Mouse (Mus musculus): ENCODE data around the gene Hoxd9. TPM values are rescaled to one million over a fixed set of nuclear protein-coding genes. Genes with fewer than 3 reads are reported as not detected.
A peak's percentile ranks its signal among the peaks of the same experiment; 100 is the strongest.

Gene Hoxd9
- polyA plus RNA-seq, 1 experiment from 2014 or later: 1.6 TPM

GRCm38 (mm10) chr2:74680561-74681398 lies 16.7 kb upstream of the Hoxd9 start:
- no peak for TF ChIP-seq CTCF (IDR thresholded peaks at IDR 0.05; ENCODE audit: low read depth)
- Histone ChIP-seq H3K4me1 (replicated peaks; ENCODE audit: control insufficient read depth, insufficient read depth, low read length) (no peaks in the 10 kb centered on the region), H3K27ac (ENCODE audit: low read depth, low read length) (no peak overlapping the region), H3K36me3 (ENCODE audit: control insufficient read depth, insufficient read depth) (no peaks in the 10 kb centered on the region), H3K4me3 (ENCODE audit: low read depth, low read length) (no peak overlapping the region), H3K9ac (ENCODE audit: low read depth, low read length) (no peak overlapping the region), H3K27me3 (replicated peaks; ENCODE audit: control insufficient read depth, insufficient read depth, low read length) (peaks cover 100% of the 10 kb centered on the region), H3K4me2 (replicated peaks; ENCODE audit: low read depth) (no peak overlapping the region), H3K9me3 (ENCODE audit: control insufficient read depth) (no peaks in the 10 kb centered on the region)
- no peak for ATAC-seq
- 5% methylated on average over 21 of the region's 21 CpGs for WGBS

DNA sequence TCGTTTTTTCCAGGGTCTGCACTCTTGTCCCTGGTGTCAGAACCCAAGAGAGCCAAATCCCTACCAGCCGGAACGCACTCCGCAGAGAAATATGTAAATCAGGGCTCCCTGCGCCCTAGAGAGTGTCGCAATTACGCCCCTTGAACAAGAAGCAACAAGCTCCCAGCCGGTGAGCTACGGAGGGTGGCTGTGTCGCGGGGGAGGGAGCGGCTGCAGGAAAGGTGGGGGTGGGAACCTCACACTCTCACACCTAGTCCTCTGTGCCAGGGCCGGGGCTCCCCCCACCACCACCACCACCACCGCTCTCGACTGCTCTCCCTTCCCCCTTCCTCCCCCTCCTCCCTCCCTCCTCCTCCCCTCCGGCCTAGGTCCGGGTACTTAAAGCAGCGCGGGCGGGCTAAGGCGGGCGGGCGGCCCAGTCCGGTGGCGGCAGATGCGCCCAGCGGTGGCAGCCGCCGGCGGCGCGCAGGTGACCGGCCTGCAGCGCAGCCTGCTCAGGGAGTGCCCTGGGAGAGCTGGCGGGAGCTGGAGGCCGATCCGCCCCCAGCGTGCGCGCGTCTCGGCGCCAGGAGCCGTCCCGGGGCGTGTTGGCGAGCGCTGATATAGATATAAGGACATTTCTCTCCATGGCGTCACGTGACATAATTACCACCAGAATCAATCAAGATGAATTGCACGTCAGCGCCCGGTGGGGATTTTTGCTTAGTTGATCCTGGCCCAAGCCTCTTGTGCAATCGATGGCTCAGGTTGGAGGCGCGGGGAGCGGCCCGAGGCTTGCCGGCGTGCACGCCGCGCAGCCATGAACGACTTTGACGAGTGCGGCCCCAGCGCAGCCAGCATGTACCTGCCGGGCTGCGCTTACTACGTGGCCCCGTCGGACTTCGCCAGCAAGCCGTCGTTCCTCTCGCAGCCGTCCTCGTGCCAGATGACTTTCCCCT lies 15.7 kb upstream of the Hoxd9 start:
- no peak for TF ChIP-seq CTCF (IDR thresholded peaks at IDR 0.05; ENCODE audit: low read depth)
- no peak overlapping the region for H3K9ac ChIP-seq (ENCODE audit: low read depth, low read length)
- WGBS: 1% methylated on average over 78 of the region's 78 CpGs
- H3K27me3 ChIP-seq (replicated peaks; ENCODE audit: control insufficient read depth, insufficient read depth, low read length): peaks cover 99% of the 10 kb centered on the region
- H3K4me1 ChIP-seq (replicated peaks; ENCODE audit: control insufficient read depth, insufficient read depth, low read length): no peaks in the 10 kb centered on the region
- H3K36me3 ChIP-seq (ENCODE audit: control insufficient read depth, insufficient read depth): no peaks in the 10 kb centered on the region
- H3K4me3 ChIP-seq (ENCODE audit: low read depth, low read length): peak overlapping the region; percentile 40
- H3K4me2 ChIP-seq (replicated peaks; ENCODE audit: low read depth): peak overlapping the region; percentile 60
- no peaks in the 10 kb centered on the region for H3K9me3 ChIP-seq (ENCODE audit: control insufficient read depth)
- ATAC-seq: peak; percentile 39; the same call in 1 of the 2 replicates
- no peak overlapping the region for H3K27ac ChIP-seq (ENCODE audit: low read depth, low read length)

DNA sequence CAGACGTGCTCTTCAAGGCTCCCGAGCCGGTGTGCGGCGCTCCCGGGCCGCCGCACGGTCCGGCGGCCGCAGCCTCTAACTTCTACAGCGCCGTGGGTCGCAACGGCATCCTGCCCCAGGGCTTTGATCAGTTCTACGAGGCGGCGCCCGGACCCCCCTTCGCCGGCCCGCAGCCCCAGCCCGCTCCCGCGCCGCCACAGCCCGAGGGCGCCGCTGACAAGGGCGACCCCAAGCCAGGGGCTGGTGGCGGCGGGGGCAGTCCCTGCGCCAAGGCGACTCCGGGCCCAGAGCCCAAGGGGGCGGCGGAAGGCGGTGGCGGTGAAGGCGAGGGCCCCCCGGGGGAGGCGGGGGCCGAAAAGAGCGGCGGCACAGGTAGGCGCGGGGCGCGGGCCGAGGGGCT lies 14.7 kb upstream of the Hoxd9 start:
- no peaks in the 10 kb centered on the region for H3K4me1 ChIP-seq (replicated peaks; ENCODE audit: control insufficient read depth, insufficient read depth, low read length)
- no peak for TF ChIP-seq CTCF (IDR thresholded peaks at IDR 0.05; ENCODE audit: low read depth)
- H3K27me3 ChIP-seq (replicated peaks; ENCODE audit: control insufficient read depth, insufficient read depth, low read length): peaks cover 99% of the 10 kb centered on the region
- WGBS: under 1% methylated on average over 48 of the region's 51 CpGs
- peak overlapping the region; percentile 60 for H3K4me2 ChIP-seq (replicated peaks; ENCODE audit: low read depth)
- no peaks in the 10 kb centered on the region for H3K36me3 ChIP-seq (ENCODE audit: control insufficient read depth, insufficient read depth)
- peak overlapping the region; percentile 40 for H3K4me3 ChIP-seq (ENCODE audit: low read depth, low read length)
- ATAC-seq: no peak
- no peak overlapping the region for H3K9ac ChIP-seq (ENCODE audit: low read depth, low read length)
- no peaks in the 10 kb centered on the region for H3K9me3 ChIP-seq (ENCODE audit: control insufficient read depth)
- H3K27ac ChIP-seq (ENCODE audit: low read depth, low read length): no peak overlapping the region; the same call in 1 of the 2 replicates

DNA sequence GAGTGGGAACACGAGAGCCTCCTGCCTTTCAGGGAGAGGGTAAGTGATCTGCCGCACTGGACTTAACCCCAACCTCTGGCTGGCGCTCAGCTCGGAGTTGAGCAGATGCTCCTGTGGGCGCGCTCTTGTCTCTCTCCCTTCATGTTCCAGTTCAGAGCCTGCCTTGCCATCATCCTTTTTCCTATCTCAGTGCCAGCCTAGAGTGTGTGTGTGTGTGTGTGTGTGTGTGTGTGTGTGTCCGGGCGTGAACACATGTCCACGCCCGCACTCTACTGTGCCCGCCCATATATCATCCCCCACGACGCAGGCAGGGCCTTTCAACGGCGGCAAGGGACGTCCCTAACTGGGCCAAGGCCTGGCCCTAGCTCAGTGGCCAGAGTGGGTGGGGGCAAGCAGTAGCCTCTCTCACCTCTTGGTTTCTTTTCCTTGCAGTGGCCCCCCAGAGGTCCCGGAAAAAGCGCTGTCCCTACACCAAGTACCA lies 14.0 kb upstream of the Hoxd9 start:
- 2% methylated on average over 18 of the region's 18 CpGs for WGBS
- Histone ChIP-seq H3K27ac (ENCODE audit: low read depth, low read length) (no peak overlapping the region), H3K27me3 (replicated peaks; ENCODE audit: control insufficient read depth, insufficient read depth, low read length) (peaks cover 99% of the 10 kb centered on the region), H3K4me2 (replicated peaks; ENCODE audit: low read depth) (no peak overlapping the region), H3K36me3 (ENCODE audit: control insufficient read depth, insufficient read depth) (no peaks in the 10 kb centered on the region), H3K9me3 (ENCODE audit: control insufficient read depth) (no peaks in the 10 kb centered on the region), H3K4me1 (replicated peaks; ENCODE audit: control insufficient read depth, insufficient read depth, low read length) (no peaks in the 10 kb centered on the region), H3K4me3 (ENCODE audit: low read depth, low read length) (peak overlapping the region; percentile 40), H3K9ac (ENCODE audit: low read depth, low read length) (no peak overlapping the region)
- no peak for ATAC-seq
- no peak for TF ChIP-seq CTCF (IDR thresholded peaks at IDR 0.05; ENCODE audit: low read depth)

- H3K27me3 ChIP-seq (replicated peaks; ENCODE audit: control insufficient read depth, insufficient read depth, low read length): peaks cover 99% of the 10 kb centered on the region
- no peaks in the 10 kb centered on the region for H3K4me1 ChIP-seq (replicated peaks; ENCODE audit: control insufficient read depth, insufficient read depth, low read length)
- H3K36me3 ChIP-seq (ENCODE audit: control insufficient read depth, insufficient read depth): no peaks in the 10 kb centered on the region
- H3K4me2 ChIP-seq (replicated peaks; ENCODE audit: low read depth): no peak overlapping the region
- no peak overlapping the region for H3K4me3 ChIP-seq (ENCODE audit: low read depth, low read length)
- no peak overlapping the region for H3K9ac ChIP-seq (ENCODE audit: low read depth, low read length)
- no peak overlapping the region for H3K27ac ChIP-seq (ENCODE audit: low read depth, low read length)
- no peak for ATAC-seq
- 6% methylated on average over 12 of the region's 12 CpGs for WGBS
- no peak for TF ChIP-seq CTCF (IDR thresholded peaks at IDR 0.05; ENCODE audit: low read depth)
- no peaks in the 10 kb centered on the region for H3K9me3 ChIP-seq (ENCODE audit: control insufficient read depth)
Measured at GRCm38 (mm10) chr2:74684106-74684505, 13.4 kb upstream of the Hoxd9 start.

GRCm38 (mm10) chr2:74685059-74685603 lies 12.4 kb upstream of the Hoxd9 start:
- Histone ChIP-seq H3K36me3 (ENCODE audit: control insufficient read depth, insufficient read depth) (no peaks in the 10 kb centered on the region), H3K9ac (ENCODE audit: low read depth, low read length) (no peak overlapping the region), H3K4me2 (replicated peaks; ENCODE audit: low read depth) (no peak overlapping the region), H3K4me1 (replicated peaks; ENCODE audit: control insufficient read depth, insufficient read depth, low read length) (no peaks in the 10 kb centered on the region), H3K4me3 (ENCODE audit: low read depth, low read length) (no peak overlapping the region), H3K27me3 (replicated peaks; ENCODE audit: control insufficient read depth, insufficient read depth, low read length) (peaks cover 99% of the 10 kb centered on the region), H3K27ac (ENCODE audit: low read depth, low read length) (no peak overlapping the region), H3K9me3 (ENCODE audit: control insufficient read depth) (no peaks in the 10 kb centered on the region)
- TF ChIP-seq CTCF (IDR thresholded peaks at IDR 0.05; ENCODE audit: low read depth): no peak
- ATAC-seq: no peak
- 12% methylated on average over 4 of the region's 4 CpGs for WGBS
